Mouse (Mus musculus) intestine, embryonic 16.5 days (tissue): Measurements from ENCODE around the gene Sirt6. TPM values are rescaled to one million over a fixed set of nuclear protein-coding genes. Genes with fewer than 3 reads are reported as not detected.

Experiments used
- polyA plus RNA-seq: library from polyadenylated mRNA; unstranded; fragments of >200 nt; fragmentation: Nextera tagmentation; extraction: Ambion mirVana; gene quantifications from 2 replicates; pipeline ENCODE4 v1.2.1, GENCODE M21; 2015

Gene Sirt6
- polyA plus RNA-seq, 1 experiment from 2014 or later, result 29.5 TPM

Other genes starting within 250 kb of the Sirt6 start
- 73.2 and 78.7 TPM in 2 replicates for gene Fzr1, start 249.3 kb downstream of the Sirt6 start, polyA plus RNA-seq
- 102 and 109 TPM in 2 replicates for gene Dohh, start 243.4 kb downstream of the Sirt6 start, polyA plus RNA-seq
- 2.9 and 3.7 TPM in 2 replicates for gene Gm48551, start 243.3 kb downstream of the Sirt6 start, polyA plus RNA-seq
- gene Gm48552, start 238.8 kb downstream of the Sirt6 start, polyA plus RNA-seq, result 0.55 and 1.8 TPM in 2 replicates
- gene Smim24, start 234.7 kb downstream of the Sirt6 start, polyA plus RNA-seq, result 426 and 504 TPM in 2 replicates
- 49.8 and 55.8 TPM in 2 replicates for gene Nfic, start 172.2 kb downstream of the Sirt6 start, polyA plus RNA-seq
- 1.4 and 1.5 TPM in 2 replicates for gene Celf5, start 145.1 kb downstream of the Sirt6 start, polyA plus RNA-seq
- 126 and 137 TPM in 2 replicates for gene Ncln, start 131.4 kb downstream of the Sirt6 start, polyA plus RNA-seq
- gene S1pr4, start 127.7 kb downstream of the Sirt6 start, polyA plus RNA-seq, result 0.86 and 0.99 TPM in 2 replicates
- gene Gna15, start 103.6 kb downstream of the Sirt6 start, polyA plus RNA-seq, result 1.1 and 1.5 TPM in 2 replicates
- gene Gna11, start 82.6 kb downstream of the Sirt6 start, polyA plus RNA-seq, result 296 and 339 TPM in 2 replicates
- gene Aes, start 68.3 kb downstream of the Sirt6 start, polyA plus RNA-seq, result 473 and 518 TPM in 2 replicates
- gene Tle2, start 53.2 kb downstream of the Sirt6 start, polyA plus RNA-seq, result 12.6 and 13.6 TPM in 2 replicates
- 21.0 and 22.7 TPM in 2 replicates for gene Tle6, start 26.7 kb downstream of the Sirt6 start, polyA plus RNA-seq
- 0.61 and 1.2 TPM in 2 replicates for gene BC025920, start 21.5 kb downstream of the Sirt6 start, polyA plus RNA-seq
- gene Ankrd24, start 743 bp upstream of the Sirt6 start, polyA plus RNA-seq, result 8.2 and 8.7 TPM in 2 replicates
- 3.3 and 3.6 TPM in 2 replicates for gene Gm10778, start 21.3 kb upstream of the Sirt6 start, polyA plus RNA-seq
- gene Zfp433, start 77.0 kb upstream of the Sirt6 start, polyA plus RNA-seq, result 9.6 and 11.3 TPM in 2 replicates
- 6.0 TPM in 2 replicates for gene Gm3055, start 143.4 kb upstream of the Sirt6 start, polyA plus RNA-seq
- 2.3 and 2.8 TPM in 2 replicates for gene Gm4767, start 184.4 kb upstream of the Sirt6 start, polyA plus RNA-seq
- gene Gm32687, start 236.1 kb upstream of the Sirt6 start, polyA plus RNA-seq, result 5.8 and 6.9 TPM in 2 replicates